Mouse (Mus musculus) heart, adult 2 months (tissue): ENCODE measurements at regions not wholly inside any gene's neighbourhood (a gene's known extent, or its start where the extent isn't known, plus 50 kb on each side); places are given as distances from the start of the nearest gene placed in this dataset.

ENCODE experiments used
- CTCF ChIP-seq: fragments of 200-600 bp; IDR thresholded peaks from 2 replicates; pipeline ENCODE4 v1.8.1; 2022; ENCODE audit warnings: antibody characterized with exemption, mild to moderate bottlenecking, moderate library complexity
- POLR2A ChIP-seq: fragments of 200-500 bp; IDR thresholded peaks from 2 replicates; pipeline ENCODE4 v1.6.1; 2011; ENCODE audit warnings: mild to moderate bottlenecking, low read depth, low read length, control low read depth; ENCODE audit not compliant: insufficient read depth

- TF ChIP-seq POLR2A (no peak), CTCF (no peak)
Measured at GRCm38 (mm10) chr4:12272914-12273313, 101.1 kb upstream of the Fam92a start.
